Mouse (Mus musculus) heart, postnatal 0 days (tissue): ENCODE measurements at regions not wholly inside any gene's neighbourhood (a gene's known extent, or its start where the extent isn't known, plus 50 kb on each side); places are given as distances from the start of the nearest gene placed in this dataset.

Experiments used
- CTCF ChIP-seq: IDR thresholded peaks from 2 replicates; pipeline ENCODE4 v1.5.1; 2016; ENCODE audit warnings: antibody characterized with exemption, control low read depth, low read depth
- EP300 ChIP-seq: IDR thresholded peaks from 2 replicates; pipeline ENCODE4 v1.6.1; 2016; ENCODE audit warnings: antibody characterized with exemption, low read depth

GRCm38 (mm10) chr11:79869009-79869408, 93.2 kb downstream of the Utp6 start:
- TF ChIP-seq CTCF, result no peak
- no peak for TF ChIP-seq EP300
